Mouse (Mus musculus) kidney, embryonic 14.5 days (tissue): ENCODE data around the gene Mier2. TPM values are rescaled to one million over a fixed set of nuclear protein-coding genes. Genes with fewer than 3 reads are reported as not detected.

ENCODE experiments used
- ATAC-seq: fragments of 200-750 bp; cut with Nextera tagmentation; 2 replicates; pipeline ENCODE4 v1.8.0; 2017; ENCODE audit warnings: moderate number of reproducible peaks, mild to moderate bottlenecking, moderate TSS enrichment, moderate library complexity; ENCODE audit not compliant: low FRiP score, low TSS enrichment
- H3K27ac ChIP-seq: fragments of 300-500 bp; sonication (generic); 2 replicates; pipeline ENCODE4 v1.5.1; 2014; ENCODE audit warnings: low read depth, mild to moderate bottlenecking, low read length, moderate library complexity, mixed read lengths
- H3K27me3 ChIP-seq: fragments of 300-500 bp; sonication (generic); 2 replicates; pipeline ENCODE4 v1.6.1; 2014; ENCODE audit warnings: mild to moderate bottlenecking, low read length; ENCODE audit not compliant: control insufficient read depth, insufficient read depth
- H3K36me3 ChIP-seq: fragments of 300-500 bp; sonication (generic); 2 replicates; pipeline ENCODE4 v1.6.1; 2014; ENCODE audit warnings: low read length, mixed read lengths; ENCODE audit not compliant: control insufficient read depth, insufficient read depth
- H3K4me1 ChIP-seq: fragments of 300-500 bp; sonication (generic); 2 replicates; pipeline ENCODE4 v1.6.1; 2014; ENCODE audit warnings: low read length, mixed read lengths; ENCODE audit not compliant: control insufficient read depth, insufficient read depth
- H3K4me2 ChIP-seq: fragments of 300-500 bp; sonication (generic); replicated peaks from 2 replicates; pipeline ENCODE4 v1.6.1; 2014; ENCODE audit warnings: low read depth, mild to moderate bottlenecking, low read length
- H3K4me3 ChIP-seq: fragments of 300-500 bp; sonication (generic); 2 replicates; pipeline ENCODE4 v1.5.1; 2014; ENCODE audit warnings: mild to moderate bottlenecking, low read length
- H3K9ac ChIP-seq: fragments of 300-500 bp; sonication (generic); 2 replicates; pipeline ENCODE4 v1.6.1; 2014; ENCODE audit warnings: low read depth, mild to moderate bottlenecking, low read length, moderate library complexity
- H3K9me3 ChIP-seq: fragments of 300-500 bp; sonication (generic); 2 replicates; pipeline ENCODE4 v1.6.1; 2016; ENCODE audit warnings: low read length; ENCODE audit not compliant: control insufficient read depth
- WGBS: fragments of 180-500 bp; shearing (Covaris S2); extraction: QIAGEN DNeasy Blood & Tissue Kit; methylation state at CpG from one replicate; pipeline ENCODE4 v1.1.7; 2014; 5-methylcytosine and 5-hydroxymethylcytosine counted together
- polyA plus RNA-seq: library from polyadenylated mRNA; unstranded; fragments of >200 nt; fragmentation: Nextera tagmentation; extraction: Ambion mirVana; gene quantifications from 2 replicates; pipeline ENCODE4 v1.2.1, GENCODE M21; 2014

Mier2 gene
- polyA plus RNA-seq, 1 experiment from 2014 or later, result 47.4 TPM

DNA sequence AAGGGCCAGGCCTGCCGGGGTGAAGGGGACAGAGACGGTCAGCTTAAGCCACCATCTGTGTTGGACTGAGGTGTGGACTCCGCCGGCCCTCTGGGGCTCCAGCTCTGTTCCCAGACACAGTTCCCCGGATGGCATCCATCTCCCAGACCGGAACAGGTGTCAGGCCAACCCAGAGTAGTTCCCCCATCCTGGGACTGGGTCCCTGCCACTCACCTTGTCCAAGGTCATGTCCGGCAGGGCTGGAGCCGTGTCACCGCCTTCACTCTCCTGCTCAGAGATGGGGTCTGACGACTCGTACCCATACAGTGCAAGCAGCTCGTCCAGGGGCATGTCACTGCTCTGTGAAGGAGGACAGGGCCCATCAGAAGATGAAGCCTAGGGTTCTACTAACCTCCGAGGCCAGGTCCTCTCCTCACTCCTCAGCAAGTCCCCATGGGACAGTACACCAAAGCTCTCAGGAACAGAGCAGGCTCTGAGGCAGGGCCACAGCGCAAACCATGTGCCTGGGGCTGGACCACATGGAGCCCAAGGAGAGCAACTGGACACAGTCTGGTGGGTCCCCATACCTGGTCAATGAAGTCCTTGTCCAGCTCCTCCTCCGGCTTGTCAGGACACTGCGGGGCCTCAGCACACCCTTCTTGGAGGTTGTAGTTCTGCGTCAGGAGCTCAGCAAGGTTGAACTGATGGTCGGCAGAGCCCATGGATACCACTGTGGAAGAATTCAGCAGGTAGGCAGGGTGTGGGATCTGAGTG is 5.9 kb downstream of the Mier2 start:
- Histone ChIP-seq H3K27me3 (no peaks in the 10 kb centered on the region), H3K36me3 (peaks cover 64% of the 10 kb centered on the region), H3K9me3 (no peaks in the 10 kb centered on the region), H3K4me2 (no peak overlapping the region), H3K27ac (no peak overlapping the region), H3K9ac (no peak overlapping the region), H3K4me3 (no peak overlapping the region), H3K4me1 (peaks cover 15% of the 10 kb centered on the region; the same call in 1 of the 2 replicates)
- ATAC-seq, result no peak
- WGBS, result 88% methylated on average over 18 of the region's 18 CpGs

DNA sequence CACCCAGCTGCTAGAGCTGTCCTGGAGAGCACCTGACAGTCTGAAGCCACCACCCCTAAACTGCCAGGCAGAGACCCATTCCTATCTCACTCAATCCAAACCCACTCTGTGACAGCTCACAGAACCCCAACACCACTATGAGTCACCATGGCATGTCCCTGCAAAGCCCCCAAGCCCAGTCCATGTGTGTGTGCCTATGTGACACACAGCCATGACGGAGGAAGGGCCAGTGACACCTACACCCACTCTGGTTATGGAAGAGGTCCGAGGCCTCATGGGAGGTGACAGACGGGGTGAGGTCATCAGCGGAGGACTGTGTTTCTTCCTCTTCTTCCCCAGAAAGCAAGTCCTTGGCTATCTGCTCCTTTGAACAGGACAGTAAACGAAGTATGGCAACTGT is 6.5 kb downstream of the Mier2 start:
- Histone ChIP-seq H3K27ac (no peak overlapping the region), H3K9me3 (no peaks in the 10 kb centered on the region), H3K36me3 (peaks cover 70% of the 10 kb centered on the region), H3K27me3 (no peaks in the 10 kb centered on the region), H3K4me1 (peaks cover 12% of the 10 kb centered on the region; the same call in 1 of the 2 replicates), H3K4me2 (no peak overlapping the region), H3K9ac (no peak overlapping the region), H3K4me3 (no peak overlapping the region)
- ATAC-seq, result no peak
- 92% methylated on average over 5 of the region's 5 CpGs for WGBS

DNA sequence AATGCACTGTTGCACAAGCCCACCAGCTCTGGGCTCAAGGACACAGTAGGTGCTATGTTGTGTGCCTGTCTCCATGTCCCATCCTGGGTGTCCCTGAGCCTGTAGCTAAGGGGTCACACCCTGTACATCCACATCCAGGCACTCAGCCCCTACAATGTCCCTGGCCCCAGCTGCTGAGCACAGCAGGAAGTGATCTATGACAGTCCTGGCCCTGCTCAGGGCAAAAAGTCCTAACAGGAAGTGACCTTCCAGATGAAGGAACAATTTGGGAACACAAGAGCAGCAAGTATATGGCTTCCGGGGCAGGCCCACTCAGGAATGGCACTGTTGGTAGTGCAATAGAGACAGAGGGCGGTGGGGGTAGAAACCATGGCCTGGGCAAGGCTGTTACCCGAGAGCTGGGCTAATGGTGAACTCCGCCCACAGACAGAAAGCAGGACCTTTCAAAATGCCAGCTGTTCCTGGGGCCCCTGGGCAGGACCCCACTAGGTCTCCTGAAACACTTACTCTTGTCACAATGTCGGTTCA is 7.8 kb downstream of the Mier2 start:
- H3K27ac ChIP-seq, result no peak overlapping the region
- ATAC-seq, result no peak
- no peak overlapping the region for H3K4me2 ChIP-seq
- 0 out of 2 replicates have a peak, but pooled peaks cover 3% of the 10 kb centered on the region for H3K4me1 ChIP-seq
- H3K27me3 ChIP-seq, result no peaks in the 10 kb centered on the region
- no peaks in the 10 kb centered on the region for H3K9me3 ChIP-seq
- 73% methylated on average over 5 of the region's 5 CpGs for WGBS
- no peak overlapping the region for H3K9ac ChIP-seq
- H3K36me3 ChIP-seq, result peaks cover 84% of the 10 kb centered on the region
- no peak overlapping the region for H3K4me3 ChIP-seq

DNA sequence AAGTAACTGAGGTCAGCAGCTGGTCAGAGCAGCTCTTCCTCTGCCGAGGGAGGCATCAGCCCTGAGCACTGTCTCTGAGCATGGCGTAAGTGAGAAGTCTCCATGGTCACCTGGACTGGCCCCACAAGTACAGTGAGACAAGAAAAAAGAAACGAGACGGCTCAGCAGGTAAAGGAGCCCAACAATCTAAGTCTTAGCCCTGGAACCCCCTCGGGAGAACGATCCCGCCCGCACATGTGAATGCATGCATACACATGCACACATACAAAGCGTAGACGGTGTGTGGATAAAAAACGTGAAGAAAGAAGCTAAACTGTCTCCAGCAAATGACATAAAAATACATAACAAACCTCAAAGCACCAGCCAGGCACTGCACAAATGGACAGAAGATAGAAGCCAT is 8.5 kb downstream of the Mier2 start:
- no peak overlapping the region for H3K4me2 ChIP-seq
- H3K4me3 ChIP-seq, result no peak overlapping the region
- no peak overlapping the region for H3K27ac ChIP-seq
- H3K9me3 ChIP-seq, result no peaks in the 10 kb centered on the region
- peaks cover 91% of the 10 kb centered on the region for H3K36me3 ChIP-seq
- no peak for ATAC-seq
- no peak overlapping the region for H3K9ac ChIP-seq
- WGBS, result 93% methylated on average over 11 of the region's 11 CpGs
- no peaks in the 10 kb centered on the region for H3K27me3 ChIP-seq
- no peaks in the 10 kb centered on the region for H3K4me1 ChIP-seq

DNA sequence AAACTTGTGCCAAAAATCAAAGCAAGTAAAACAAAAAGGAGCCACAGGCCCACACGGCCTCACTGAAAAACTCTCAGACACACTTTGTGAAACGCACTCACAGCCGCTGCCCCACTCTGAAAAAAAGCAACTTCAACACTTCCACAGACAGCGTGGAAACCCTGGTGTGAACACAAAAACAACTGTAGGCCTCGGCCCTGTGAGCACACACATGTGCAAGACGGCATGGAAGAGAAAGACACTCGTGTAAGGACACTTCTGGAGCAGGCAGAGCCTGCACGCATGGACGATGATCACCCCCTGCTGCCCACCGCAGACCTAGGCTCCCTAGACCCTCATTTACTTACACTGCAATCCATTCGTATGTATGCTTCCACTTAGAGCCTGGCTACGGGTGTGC is 9.1 kb downstream of the Mier2 start:
- H3K27me3 ChIP-seq, result no peaks in the 10 kb centered on the region
- H3K9ac ChIP-seq, result no peak overlapping the region
- no peaks in the 10 kb centered on the region for H3K4me1 ChIP-seq
- H3K4me2 ChIP-seq, result no peak overlapping the region
- H3K27ac ChIP-seq, result no peak overlapping the region
- H3K36me3 ChIP-seq, result peaks cover 97% of the 10 kb centered on the region
- no peaks in the 10 kb centered on the region for H3K9me3 ChIP-seq
- H3K4me3 ChIP-seq, result no peak overlapping the region
- ATAC-seq, result no peak
- 89% methylated on average over 12 of the region's 12 CpGs for WGBS

DNA sequence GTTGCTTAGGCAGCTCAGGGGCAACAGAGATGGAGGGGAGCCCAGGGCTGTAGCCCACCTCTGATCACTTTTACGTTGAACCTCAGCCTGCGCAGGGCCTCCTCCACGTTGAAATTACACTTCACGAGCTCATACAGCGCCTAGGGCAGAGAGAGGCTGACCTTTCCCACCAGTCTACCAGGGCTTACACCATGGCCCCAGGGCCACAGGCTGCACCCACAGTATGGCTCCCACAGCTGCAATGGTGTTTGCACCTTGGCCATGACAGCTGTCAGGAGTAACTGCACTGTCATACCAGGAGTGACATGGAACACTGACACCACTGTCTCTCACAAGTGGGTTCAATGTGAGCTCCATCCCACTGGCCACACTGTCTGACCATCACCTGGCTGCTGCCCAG is 10.4 kb downstream of the Mier2 start:
- no peak overlapping the region for H3K4me3 ChIP-seq
- no peaks in the 10 kb centered on the region for H3K4me1 ChIP-seq
- no peak overlapping the region for H3K27ac ChIP-seq
- H3K9ac ChIP-seq, result no peak overlapping the region
- H3K9me3 ChIP-seq, result no peaks in the 10 kb centered on the region
- peaks cover 100% of the 10 kb centered on the region for H3K36me3 ChIP-seq
- no peak overlapping the region for H3K4me2 ChIP-seq
- 88% methylated on average over 5 of the region's 5 CpGs for WGBS
- ATAC-seq, result no peak
- H3K27me3 ChIP-seq, result no peaks in the 10 kb centered on the region

DNA sequence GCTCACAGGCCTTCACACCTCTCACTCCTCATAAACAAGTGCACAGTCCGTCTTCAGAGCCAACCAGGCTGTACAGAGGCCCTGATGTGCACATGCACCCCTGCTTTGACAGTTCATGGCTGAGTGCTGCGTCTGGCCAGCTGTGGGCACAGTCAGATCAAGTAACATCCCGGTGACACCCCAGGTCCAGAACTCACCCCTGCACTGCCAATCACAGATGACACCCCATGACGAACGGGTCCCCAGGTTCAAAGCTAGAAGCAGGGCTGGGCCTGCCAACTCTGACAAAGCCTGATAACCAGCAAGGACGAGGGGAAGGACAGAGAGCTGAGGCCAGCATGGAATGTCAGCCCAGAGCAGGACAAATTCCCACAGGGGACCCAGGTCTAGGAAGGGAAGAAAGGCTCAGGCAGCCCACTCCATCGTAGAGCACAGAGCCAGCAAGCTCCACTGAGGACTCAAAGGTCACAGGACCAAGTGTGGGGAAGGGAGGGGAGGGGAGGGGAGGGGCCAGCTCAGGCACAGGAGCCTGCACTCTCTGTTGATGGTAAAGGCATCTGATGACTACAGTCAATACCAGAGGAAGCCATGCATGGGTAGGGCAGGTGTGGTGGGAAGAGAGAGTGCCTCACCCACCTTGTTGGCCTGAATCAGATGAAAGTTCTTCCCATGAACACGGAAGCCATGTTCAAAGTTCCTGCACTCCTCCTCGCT is 11.0 kb downstream of the Mier2 start:
- Histone ChIP-seq H3K36me3 (peaks cover 100% of the 10 kb centered on the region), H3K9ac (no peak overlapping the region), H3K4me2 (no peak overlapping the region), H3K4me3 (no peak overlapping the region), H3K9me3 (no peaks in the 10 kb centered on the region), H3K27ac (no peak overlapping the region), H3K27me3 (no peaks in the 10 kb centered on the region), H3K4me1 (no peaks in the 10 kb centered on the region)
- WGBS, result 78% methylated on average over 9 of the region's 9 CpGs
- ATAC-seq, result no peak

DNA sequence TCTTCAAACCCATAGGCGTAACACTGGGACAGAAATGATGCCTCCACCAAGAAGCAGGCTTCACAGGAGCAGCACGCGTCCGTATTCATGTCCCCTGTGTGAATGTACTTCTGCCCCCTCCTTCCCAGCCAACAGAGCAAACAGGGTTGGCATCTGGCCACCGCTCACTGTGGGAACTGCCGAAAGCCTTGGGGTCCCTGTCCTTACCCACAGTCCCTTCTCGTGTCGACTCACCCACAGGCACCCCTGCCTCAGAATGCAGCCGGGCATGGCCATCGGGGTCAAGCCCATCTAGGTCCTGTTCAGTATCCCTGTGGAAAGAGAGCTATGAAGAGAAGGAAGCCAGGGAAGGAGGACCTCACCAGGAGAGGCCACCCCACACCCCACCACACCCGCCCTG is 12.8 kb downstream of the Mier2 start:
- Histone ChIP-seq H3K4me1 (no peaks in the 10 kb centered on the region), H3K9me3 (no peaks in the 10 kb centered on the region), H3K27ac (no peak overlapping the region), H3K27me3 (no peaks in the 10 kb centered on the region), H3K4me2 (no peak overlapping the region), H3K36me3 (peaks cover 82% of the 10 kb centered on the region), H3K4me3 (no peak overlapping the region), H3K9ac (no peak overlapping the region)
- 94% methylated on average over 11 of the region's 11 CpGs for WGBS
- no peak for ATAC-seq

DNA sequence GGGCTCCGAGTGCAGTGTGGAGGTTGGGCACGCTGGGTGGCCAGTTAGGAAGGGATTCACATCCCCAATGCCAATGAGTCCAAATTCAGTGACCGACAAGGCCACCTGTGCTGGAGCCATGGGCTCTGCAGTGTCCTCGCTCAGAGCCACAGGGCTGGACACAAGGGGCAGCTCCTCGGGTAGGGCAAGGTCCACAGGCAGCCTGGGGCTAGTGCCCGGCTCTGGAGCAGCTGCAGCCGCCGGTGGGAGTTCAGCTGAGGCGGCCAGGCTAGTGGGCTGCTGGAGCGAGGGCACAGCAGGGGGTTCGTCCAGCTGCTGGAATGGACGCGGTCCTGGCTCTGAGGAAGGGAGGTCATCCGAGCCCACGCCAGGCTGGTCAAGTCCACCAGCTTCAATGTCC is 13.5 kb downstream of the Mier2 start:
- H3K4me2 ChIP-seq, result no peak overlapping the region
- no peak for ATAC-seq
- no peak overlapping the region for H3K27ac ChIP-seq
- peaks cover 76% of the 10 kb centered on the region for H3K36me3 ChIP-seq
- H3K4me1 ChIP-seq, result no peaks in the 10 kb centered on the region
- no peaks in the 10 kb centered on the region for H3K27me3 ChIP-seq
- H3K9me3 ChIP-seq, result no peaks in the 10 kb centered on the region
- H3K9ac ChIP-seq, result no peak overlapping the region
- H3K4me3 ChIP-seq, result no peak overlapping the region
- WGBS, result 93% methylated on average over 15 of the region's 15 CpGs
